Mouse (Mus musculus): ENCODE data around the gene Wdr76. TPM values are rescaled to one million over a fixed set of nuclear protein-coding genes. Genes with fewer than 3 reads are reported as not detected.

Wdr76 gene
- polyA plus RNA-seq (2012; rRNA removed; ENCODE audit: low replicate concordance) = 0.46 and 1.1 TPM in 2 replicates

DNA sequence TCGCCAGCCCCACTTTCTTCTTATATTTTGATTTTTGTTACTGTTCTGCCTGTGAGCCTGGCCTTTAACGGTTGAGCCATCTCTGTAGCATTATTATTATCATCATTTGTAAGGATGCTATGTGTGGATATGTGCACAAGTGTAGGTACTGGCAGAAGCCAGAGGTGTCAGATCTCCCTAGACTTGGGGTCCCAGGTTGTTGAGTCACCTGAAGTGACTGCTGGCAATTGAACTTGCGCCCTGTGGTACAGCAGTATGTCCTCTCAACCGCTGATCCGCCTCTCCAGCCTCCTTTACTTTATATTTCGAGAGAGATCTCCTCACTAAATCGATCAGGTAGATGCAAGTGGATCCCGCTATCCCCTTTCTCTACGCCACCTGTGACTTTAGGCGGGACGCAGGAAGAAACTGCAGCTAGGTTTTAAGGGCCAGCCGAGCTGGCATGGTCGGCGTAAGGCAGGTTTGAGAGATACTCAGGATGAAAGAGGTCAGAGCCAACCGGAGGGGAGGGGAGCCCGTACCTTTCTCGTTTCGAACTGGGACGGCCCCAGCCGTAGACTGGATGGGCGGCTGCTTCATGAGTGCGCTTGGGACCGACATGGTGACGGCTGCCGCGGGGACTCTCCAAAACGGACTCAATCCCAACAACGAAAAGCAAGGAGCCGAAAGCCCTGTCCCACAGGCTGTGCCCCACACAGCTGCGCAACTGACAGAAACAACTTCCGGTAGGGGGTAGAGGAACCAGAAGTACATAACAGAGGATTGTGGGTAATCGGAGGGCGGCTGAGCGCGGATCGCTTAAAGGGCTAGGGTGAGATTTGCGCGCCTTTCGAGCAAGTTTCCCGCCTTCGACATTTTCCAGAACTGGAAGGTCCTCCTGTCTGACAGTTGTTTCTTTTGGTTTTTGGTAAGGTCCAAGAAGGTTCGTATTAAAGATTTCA is at the start of gene Wdr76, which contains the start of gene Mfap1a:
Gene Wdr76 (plus strand): TSS at position 782 of the 941 bp plus-strand sequence.
Gene Mfap1a (minus strand): TSS at position 724 of the 941 bp plus-strand sequence.

DNA sequence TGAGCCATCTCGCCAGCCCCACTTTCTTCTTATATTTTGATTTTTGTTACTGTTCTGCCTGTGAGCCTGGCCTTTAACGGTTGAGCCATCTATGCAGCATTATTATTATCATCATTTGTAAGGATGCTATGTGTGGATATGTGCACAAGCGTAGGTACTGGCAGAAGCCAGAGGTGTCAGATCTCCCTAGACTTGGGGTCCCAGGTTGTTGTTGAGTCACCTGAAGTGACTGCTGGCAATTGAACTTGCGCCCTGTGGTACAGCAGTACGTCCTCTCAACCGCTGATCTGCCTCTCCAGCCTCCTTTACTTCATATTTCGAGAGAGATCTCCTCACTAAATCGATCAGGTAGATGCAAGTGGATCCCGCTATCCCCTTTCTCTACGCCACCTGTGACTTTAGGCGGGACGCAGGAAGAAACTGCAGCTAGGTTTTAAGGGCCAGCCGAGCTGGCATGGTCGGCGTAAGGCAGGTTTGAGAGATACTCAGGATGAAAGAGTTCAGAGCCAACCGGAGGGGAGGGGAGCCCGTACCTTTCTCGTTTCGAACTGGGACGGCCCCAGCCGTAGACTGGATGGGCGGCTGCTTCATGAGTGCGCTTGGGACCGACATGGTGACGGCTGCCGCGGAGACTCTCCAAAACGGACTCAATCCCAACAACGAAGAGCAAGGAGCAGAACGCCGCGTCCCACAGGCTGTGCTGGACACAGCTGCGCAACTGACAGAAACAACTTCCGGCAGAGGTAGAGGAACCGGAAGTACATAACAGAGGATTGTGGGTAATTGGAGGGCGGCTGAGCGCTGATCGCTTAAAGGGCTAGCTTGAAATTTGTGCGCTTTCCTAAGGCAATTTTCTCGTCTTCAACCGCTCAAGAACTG is 33.0 kb upstream of the Wdr76 start, which contains the start of gene Mfap1b:
Gene Mfap1b (minus strand): TSS at position 767 of the 879 bp plus-strand sequence.

Other genes with a start within 250 kb of the Wdr76 start
- gene Trp53bp1, start 235.3 kb upstream of the Wdr76 start, polyA plus RNA-seq (2012; rRNA removed; ENCODE audit: low replicate concordance) = 2.9 and 10.6 TPM in 2 replicates
- gene Map1a, start 217.1 kb upstream of the Wdr76 start, polyA plus RNA-seq (2012; rRNA removed; ENCODE audit: low replicate concordance) = 1.3 and 2.9 TPM in 2 replicates
- gene Ppip5k1, start 151.3 kb upstream of the Wdr76 start, polyA plus RNA-seq (2012; rRNA removed; ENCODE audit: low replicate concordance) = 38.4 and 48.8 TPM in 2 replicates
- 2,331 and 3,610 TPM in 2 replicates for gene Ckmt1, start 149.0 kb upstream of the Wdr76 start, polyA plus RNA-seq (2012; rRNA removed; ENCODE audit: low replicate concordance)
- 0.19 and 1.1 TPM in 2 replicates for gene Strc, start 119.6 kb upstream of the Wdr76 start, polyA plus RNA-seq (2012; rRNA removed; ENCODE audit: low replicate concordance)
- gene Pdia3, start 92.9 kb upstream of the Wdr76 start, polyA plus RNA-seq (2012; rRNA removed; ENCODE audit: low replicate concordance) = 1,015 and 2,104 TPM in 2 replicates
- 0.39 and 0.56 TPM in 2 replicates for gene Catsper2, start 92.9 kb upstream of the Wdr76 start, polyA plus RNA-seq (2012; rRNA removed; ENCODE audit: low replicate concordance)
- gene Ell3, start 62.4 kb upstream of the Wdr76 start, polyA plus RNA-seq (2012; rRNA removed; ENCODE audit: low replicate concordance) = 1.5 and 1.9 TPM in 2 replicates
- gene Serf2, start 57.5 kb upstream of the Wdr76 start, polyA plus RNA-seq (2012; rRNA removed; ENCODE audit: low replicate concordance) = 581 and 825 TPM in 2 replicates
- 1.1 and 3.5 TPM in 2 replicates for gene Hypk, start 53.4 kb upstream of the Wdr76 start, polyA plus RNA-seq (2012; rRNA removed; ENCODE audit: low replicate concordance)
- gene Serinc4, start 49.9 kb upstream of the Wdr76 start, polyA plus RNA-seq (2012; rRNA removed; ENCODE audit: low replicate concordance) = 0.09 and 0.30 TPM in 2 replicates
- 0.26 and 0.56 TPM in 2 replicates for gene Mfap1b, start 32.7 kb upstream of the Wdr76 start, polyA plus RNA-seq (2012; rRNA removed; ENCODE audit: low replicate concordance)
- 0.34 and 0.35 TPM in 2 replicates for gene Mfap1a, start 58 bp upstream of the Wdr76 start, polyA plus RNA-seq (2012; rRNA removed; ENCODE audit: low replicate concordance)

All from duodenum, adult 2 months (tissue).